Mouse (Mus musculus) limb, embryonic 11.5 days (tissue): Measurements from ENCODE around the gene Gpr155. TPM values are rescaled to one million over a fixed set of nuclear protein-coding genes. Genes with fewer than 3 reads are reported as not detected.

Source experiments
- ATAC-seq: fragments of 200-750 bp; cut with Nextera tagmentation; 2 replicates; pipeline ENCODE4 v1.8.0; 2017; ENCODE audit warnings: low read depth; ENCODE audit not compliant: insufficient number of reproducible peaks, low FRiP score, low TSS enrichment
- DNase-seq: peaks from one replicate; pipeline ENCODE4 v3.0.0-alpha.2; 2015; ENCODE audit warnings: low spot score
- H3K27ac ChIP-seq: fragments of 300-500 bp; sonication (generic); replicated peaks from 2 replicates; pipeline ENCODE4 v1.5.1; 2014; ENCODE audit warnings: low read depth, mild to moderate bottlenecking, low read length
- H3K27me3 ChIP-seq: fragments of 300-500 bp; sonication (generic); 2 replicates; pipeline ENCODE4 v1.6.1; 2014; ENCODE audit warnings: mild to moderate bottlenecking, low read length, mixed read lengths; ENCODE audit not compliant: control insufficient read depth, insufficient read depth
- H3K36me3 ChIP-seq: fragments of 300-500 bp; sonication (generic); 2 replicates; pipeline ENCODE4 v1.6.1; 2014; ENCODE audit warnings: mild to moderate bottlenecking, low read length, moderate library complexity, mixed read lengths; ENCODE audit not compliant: control insufficient read depth, insufficient read depth
- H3K4me1 ChIP-seq: fragments of 300-500 bp; sonication (generic); 2 replicates; pipeline ENCODE4 v1.6.1; 2014; ENCODE audit warnings: low read length, mixed read lengths; ENCODE audit not compliant: control insufficient read depth, insufficient read depth
- H3K4me2 ChIP-seq: fragments of 300-500 bp; sonication (generic); 2 replicates; pipeline ENCODE4 v1.6.1; 2014; ENCODE audit warnings: low read depth, mild to moderate bottlenecking, moderate library complexity; ENCODE audit not compliant: severe bottlenecking
- H3K4me3 ChIP-seq: fragments of 300-500 bp; sonication (generic); 2 replicates; pipeline ENCODE4 v1.5.1; 2014; ENCODE audit warnings: low read depth, low read length
- H3K9ac ChIP-seq: fragments of 300-500 bp; sonication (generic); 2 replicates; pipeline ENCODE4 v1.6.1; 2014; ENCODE audit warnings: mild to moderate bottlenecking, low read length
- H3K9me3 ChIP-seq: fragments of 300-500 bp; sonication (generic); 2 replicates; pipeline ENCODE4 v1.6.1; 2016; ENCODE audit warnings: low read length; ENCODE audit not compliant: control insufficient read depth
- WGBS: fragments of 180-500 bp; shearing (Covaris S2); extraction: QIAGEN DNeasy Blood & Tissue Kit; methylation state at CpG from one replicate; pipeline ENCODE4 v1.1.7; 2014; 5-methylcytosine and 5-hydroxymethylcytosine counted together
- polyA plus RNA-seq: library from polyadenylated mRNA; unstranded; fragments of >200 nt; fragmentation: Nextera tagmentation; extraction: Ambion mirVana; gene quantifications from 2 replicates; pipeline ENCODE4 v1.2.1, GENCODE M21; 2014

Gene Gpr155
- polyA plus RNA-seq, 1 experiment from 2014 or later: 3.7 TPM

DNA sequence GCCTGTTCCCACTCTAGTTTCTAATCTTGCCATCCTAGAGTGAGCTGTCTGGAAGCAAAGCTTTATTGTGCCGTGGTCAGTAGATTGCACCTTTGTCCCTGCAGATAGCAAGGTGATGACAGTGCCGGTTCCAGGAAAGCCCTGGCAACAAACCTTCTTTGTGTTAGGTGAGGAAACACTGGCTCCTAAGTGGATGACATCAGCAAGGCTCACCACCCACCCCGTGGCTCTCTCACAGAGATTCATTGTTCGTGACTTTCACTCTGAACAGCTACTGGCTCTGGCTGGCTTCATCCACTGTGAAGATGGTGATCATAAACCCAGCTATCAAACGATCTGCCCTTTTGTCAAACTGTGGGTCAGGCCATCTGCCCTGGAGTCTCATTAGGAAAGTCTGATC, 29.5 kb upstream of the Gpr155 start:
- no peak overlapping the region for H3K4me3 ChIP-seq
- no peaks in the 10 kb centered on the region for H3K27me3 ChIP-seq
- H3K4me1 ChIP-seq: no peaks in the 10 kb centered on the region
- H3K36me3 ChIP-seq: no peaks in the 10 kb centered on the region
- H3K27ac ChIP-seq: no peak overlapping the region
- WGBS: 62% methylated on average over 5 of the region's 5 CpGs
- no peaks in the 10 kb centered on the region for H3K9me3 ChIP-seq
- DNase-seq (no peak), ATAC-seq (no peak)
- H3K4me2 ChIP-seq: no peak overlapping the region
- no peak overlapping the region for H3K9ac ChIP-seq

DNA sequence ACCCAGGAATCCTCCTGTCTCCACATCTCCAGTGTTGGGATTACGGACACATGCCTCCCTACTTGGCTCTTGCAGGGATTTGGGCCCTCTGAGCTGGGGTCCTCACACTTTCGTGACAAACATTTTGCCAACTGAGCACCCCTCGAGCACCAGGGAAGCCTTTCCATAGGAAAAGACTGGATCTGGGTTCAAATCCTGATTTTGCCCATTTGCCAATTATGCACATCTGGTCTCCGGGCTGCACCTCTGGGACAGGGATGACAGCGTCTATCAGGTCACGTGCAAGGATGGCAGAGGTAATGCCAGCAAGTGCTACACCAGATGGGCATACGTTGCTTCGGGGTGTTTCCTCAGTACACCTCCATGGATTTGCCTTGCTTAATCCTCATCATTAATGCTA, 23.7 kb upstream of the Gpr155 start:
- Histone ChIP-seq H3K9ac (no peak overlapping the region), H3K4me2 (no peak overlapping the region), H3K36me3 (no peaks in the 10 kb centered on the region), H3K27ac (no peak overlapping the region), H3K9me3 (no peaks in the 10 kb centered on the region), H3K27me3 (no peaks in the 10 kb centered on the region), H3K4me1 (no peaks in the 10 kb centered on the region), H3K4me3 (no peak overlapping the region)
- no peak for ATAC-seq
- DNase-seq: no peak
- WGBS: 91% methylated on average over 8 of the region's 8 CpGs

DNA sequence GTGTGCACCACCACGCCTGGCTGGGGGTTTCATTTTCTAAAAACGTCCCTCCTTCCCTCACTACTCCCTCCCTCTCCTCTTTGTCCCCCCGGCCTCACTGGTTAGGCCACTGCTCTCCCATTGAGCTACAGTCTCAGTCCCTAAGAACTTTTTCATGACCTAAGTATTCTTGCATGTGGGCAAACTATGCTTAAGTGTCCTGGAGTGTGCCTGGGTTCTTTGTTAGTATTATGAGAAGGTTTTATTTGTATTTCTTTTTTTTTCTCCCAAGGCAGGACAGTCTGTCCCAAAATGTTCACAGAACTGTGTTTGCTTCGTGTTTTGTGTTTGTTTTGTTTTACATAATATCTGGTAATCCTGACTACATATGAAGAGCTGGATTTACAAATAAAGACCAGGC, 21.3 kb upstream of the Gpr155 start:
- DNase-seq (no peak), ATAC-seq (no peak)
- no peaks in the 10 kb centered on the region for H3K36me3 ChIP-seq
- no peaks in the 10 kb centered on the region for H3K9me3 ChIP-seq
- no peak overlapping the region for H3K4me3 ChIP-seq
- no peak overlapping the region for H3K9ac ChIP-seq
- 65% methylated on average over 4 of the region's 4 CpGs for WGBS
- no peaks in the 10 kb centered on the region for H3K27me3 ChIP-seq
- H3K27ac ChIP-seq: no peak overlapping the region
- H3K4me2 ChIP-seq: no peak overlapping the region
- H3K4me1 ChIP-seq: no peaks in the 10 kb centered on the region

DNA sequence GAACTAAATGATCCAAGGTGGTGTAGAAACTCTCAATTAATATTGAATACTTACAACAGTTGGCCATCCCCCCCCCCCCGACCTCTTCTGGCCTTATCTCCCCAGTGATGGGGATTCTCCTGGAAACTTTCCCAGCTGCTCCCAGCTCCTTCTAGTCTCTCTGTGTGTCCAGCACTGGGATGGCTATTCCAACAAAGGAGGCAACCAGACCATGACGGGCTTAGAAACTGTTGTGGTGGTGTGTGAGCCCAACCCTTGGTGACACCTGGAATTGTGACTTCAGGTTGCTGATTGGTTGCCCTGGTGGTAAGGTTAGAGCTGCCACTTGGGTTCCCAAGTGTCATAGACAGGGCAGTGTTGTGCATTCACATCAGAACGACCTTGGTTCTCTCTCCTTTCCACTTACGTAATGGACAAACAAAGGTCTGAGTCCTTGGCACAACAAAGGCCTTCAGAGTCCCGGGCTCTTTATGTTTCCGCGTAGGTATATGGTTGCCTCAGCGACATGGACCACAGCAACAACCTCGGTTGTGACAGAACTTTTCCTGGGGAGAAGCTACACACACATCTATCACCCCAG, 20.1 kb upstream of the Gpr155 start:
- DNase-seq (no peak), ATAC-seq (no peak)
- H3K27ac ChIP-seq: no peak overlapping the region
- no peaks in the 10 kb centered on the region for H3K27me3 ChIP-seq
- H3K4me1 ChIP-seq: no peaks in the 10 kb centered on the region
- H3K9me3 ChIP-seq: no peaks in the 10 kb centered on the region
- H3K9ac ChIP-seq: no peak overlapping the region
- H3K4me3 ChIP-seq: no peak overlapping the region
- H3K36me3 ChIP-seq: no peaks in the 10 kb centered on the region
- H3K4me2 ChIP-seq: no peak overlapping the region
- 90% methylated on average over 9 of the region's 9 CpGs for WGBS

DNA sequence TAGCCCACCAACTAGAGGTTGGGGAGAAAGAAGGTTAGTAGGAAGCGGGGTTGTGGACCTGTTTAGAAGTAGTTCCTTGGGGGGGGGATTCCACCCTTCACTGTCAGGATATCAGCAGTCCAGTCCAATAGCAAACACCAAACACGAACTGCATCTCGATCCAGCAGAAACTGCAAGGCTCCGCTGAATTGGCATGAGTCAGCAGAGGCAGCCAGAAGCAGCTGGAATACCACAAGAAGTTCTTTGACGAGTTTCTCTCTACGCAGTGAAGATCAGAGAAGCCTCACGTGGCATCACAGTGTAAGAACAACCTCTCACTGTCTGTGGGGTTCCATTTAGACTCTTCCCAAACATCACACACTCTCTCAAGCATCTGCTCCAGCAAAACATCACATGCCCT, 18.6 kb upstream of the Gpr155 start:
- 94% methylated on average over 7 of the region's 7 CpGs for WGBS
- Histone ChIP-seq H3K27ac (no peak overlapping the region), H3K9me3 (no peaks in the 10 kb centered on the region)

DNA sequence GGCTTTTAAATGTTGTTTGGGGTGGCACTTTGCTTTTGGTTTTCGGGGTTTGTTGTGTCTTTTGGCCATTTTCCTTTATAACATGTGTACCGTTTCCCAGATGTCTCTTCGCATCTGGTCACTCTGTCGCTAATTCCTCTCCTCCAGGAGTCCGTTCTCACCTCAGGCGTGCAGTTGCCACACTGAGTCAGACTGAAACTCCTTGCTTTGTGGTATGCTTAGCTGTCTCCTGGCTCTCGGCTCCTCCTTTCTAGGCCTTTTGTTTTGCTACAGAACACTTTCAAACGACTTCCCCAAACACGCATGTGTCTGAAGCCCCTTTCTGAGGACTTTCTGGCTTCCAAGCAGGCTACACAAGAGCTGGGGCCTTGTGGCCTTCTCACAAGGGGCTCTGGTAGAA, 18.1 kb upstream of the Gpr155 start:
- DNase-seq (no peak), ATAC-seq (no peak)
- H3K27ac ChIP-seq: no peak overlapping the region
- H3K4me3 ChIP-seq: no peak overlapping the region
- no peaks in the 10 kb centered on the region for H3K27me3 ChIP-seq
- no peak overlapping the region for H3K4me2 ChIP-seq
- WGBS: 85% methylated on average over 9 of the region's 9 CpGs
- no peak overlapping the region for H3K9ac ChIP-seq
- no peaks in the 10 kb centered on the region for H3K9me3 ChIP-seq
- H3K36me3 ChIP-seq: no peaks in the 10 kb centered on the region
- H3K4me1 ChIP-seq: no peaks in the 10 kb centered on the region

More for the DNA sequence above, 18.6 kb upstream of the Gpr155 start:
- H3K36me3 ChIP-seq: no peaks in the 10 kb centered on the region
- no peak overlapping the region for H3K4me2 ChIP-seq
- DNase-seq (no peak), ATAC-seq (no peak)
- H3K9ac ChIP-seq: no peak overlapping the region
- H3K27me3 ChIP-seq: no peaks in the 10 kb centered on the region
- no peak overlapping the region for H3K4me3 ChIP-seq
- H3K4me1 ChIP-seq: no peaks in the 10 kb centered on the region

DNA sequence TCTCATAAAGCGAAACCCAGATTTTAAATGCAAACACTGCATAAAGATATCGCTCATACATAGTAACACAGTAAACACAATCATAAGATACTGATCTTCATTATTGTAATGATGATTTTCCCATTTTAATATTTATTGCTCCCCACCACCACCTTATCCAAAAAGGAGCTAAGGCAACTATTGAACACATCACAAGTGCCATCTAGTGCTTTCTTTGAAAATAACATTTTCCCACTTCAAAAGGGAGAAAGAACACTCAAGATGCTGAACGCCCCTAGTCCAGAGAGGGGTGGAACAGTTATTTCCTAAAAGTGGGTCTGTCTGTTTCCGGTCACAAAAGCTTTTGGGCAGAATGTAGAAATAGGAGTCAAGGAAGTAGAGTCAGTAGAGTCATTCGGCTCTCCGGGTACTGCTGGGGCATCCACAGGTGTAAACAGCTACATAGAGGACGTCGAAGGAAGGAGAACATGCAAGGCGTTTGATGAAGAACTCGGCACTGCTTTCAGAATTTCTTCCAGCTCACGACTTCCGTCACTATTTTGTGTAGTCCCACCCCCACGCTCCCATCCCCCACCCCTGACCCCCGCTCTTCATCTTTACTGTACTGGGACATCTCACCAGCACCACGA, 17.1 kb upstream of the Gpr155 start:
- DNase-seq: no peak
- whole genome bisulfite sequencing: 84% methylated on average over 15 of the region's 15 CpGs
- H3K4me2 ChIP-seq: no peak overlapping the region
- H3K36me3 ChIP-seq: no peaks in the 10 kb centered on the region
- no peak overlapping the region for H3K9ac ChIP-seq
- H3K27ac ChIP-seq: no peak overlapping the region
- H3K4me1 ChIP-seq: no peaks in the 10 kb centered on the region
- H3K4me3 ChIP-seq: no peak overlapping the region
- H3K27me3 ChIP-seq: no peaks in the 10 kb centered on the region
- no peaks in the 10 kb centered on the region for H3K9me3 ChIP-seq
- no peak for ATAC-seq

DNA sequence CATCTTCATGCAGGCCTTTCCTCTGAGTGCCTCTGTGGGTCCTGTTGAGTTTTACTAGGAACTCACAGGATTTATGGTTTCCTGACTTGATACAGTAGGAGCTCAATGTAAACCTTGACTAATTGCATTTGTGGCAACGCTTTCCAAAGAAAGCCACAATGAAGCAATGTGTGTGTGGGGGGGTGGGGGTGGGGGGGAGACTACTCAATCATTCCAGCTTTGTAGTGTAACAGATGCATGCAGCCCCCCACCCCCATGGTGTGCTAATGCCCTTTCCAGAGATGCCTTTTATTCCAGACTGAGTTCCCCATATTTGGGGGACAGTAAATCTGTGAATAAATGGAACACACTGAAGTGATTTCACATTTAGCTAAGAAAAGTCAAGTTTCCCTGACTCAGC, 15.3 kb upstream of the Gpr155 start:
- DNase-seq (no peak), ATAC-seq (no peak)
- no peaks in the 10 kb centered on the region for H3K9me3 ChIP-seq
- no peaks in the 10 kb centered on the region for H3K36me3 ChIP-seq
- H3K27me3 ChIP-seq: no peaks in the 10 kb centered on the region
- 20% methylated on average over 1 of the region's 1 CpGs for WGBS
- no peaks in the 10 kb centered on the region for H3K4me1 ChIP-seq
- H3K27ac ChIP-seq: no peak overlapping the region
- H3K4me3 ChIP-seq: no peak overlapping the region
- no peak overlapping the region for H3K4me2 ChIP-seq
- H3K9ac ChIP-seq: no peak overlapping the region

DNA sequence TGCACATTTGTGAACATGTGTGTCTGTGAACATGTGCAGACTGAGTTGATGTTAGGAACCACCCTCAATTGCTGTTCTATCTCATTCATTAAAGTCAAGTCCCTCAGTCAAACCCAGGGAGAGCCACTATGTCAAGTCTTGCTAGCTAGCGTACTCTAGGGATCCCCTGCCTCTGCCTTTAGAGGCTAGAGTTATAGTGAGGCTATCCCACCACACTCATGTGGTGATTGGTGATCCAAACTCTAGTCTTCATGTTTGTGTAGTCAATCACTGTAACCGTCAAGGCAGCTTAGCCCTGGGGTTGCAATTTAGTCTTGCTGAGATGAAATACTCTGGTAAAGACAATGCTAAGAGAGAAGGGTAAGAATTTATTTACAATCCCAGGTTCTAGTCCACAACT, 11.1 kb upstream of the Gpr155 start:
- H3K4me3 ChIP-seq: no peak overlapping the region
- no peak overlapping the region for H3K9ac ChIP-seq
- H3K27ac ChIP-seq: no peak overlapping the region
- no peak overlapping the region for H3K4me2 ChIP-seq
- no peaks in the 10 kb centered on the region for H3K36me3 ChIP-seq
- no peaks in the 10 kb centered on the region for H3K4me1 ChIP-seq
- WGBS: 96% methylated on average over 2 of the region's 2 CpGs
- no peaks in the 10 kb centered on the region for H3K27me3 ChIP-seq
- ATAC-seq: no peak
- no peak for DNase-seq
- H3K9me3 ChIP-seq: no peaks in the 10 kb centered on the region
